Mouse (Mus musculus): ENCODE measurements around the gene Gm11034.

Gm11034 gene

GRCm38 (mm10) chr8:72210710-72211109 is 2.7 kb downstream of the Gm11034 start:
- no peak for DNase-seq (ENCODE audit: low spot score)

GRCm38 (mm10) chr8:72210222-72210621 is 3.2 kb downstream of the Gm11034 start:
- no peak for DNase-seq (ENCODE audit: low spot score)

GRCm38 (mm10) chr8:72208582-72208981 is 4.9 kb downstream of the Gm11034 start:
- no peak for DNase-seq (ENCODE audit: low spot score)

GRCm38 (mm10) chr8:72197997-72198396 is 15.4 kb downstream of the Gm11034 start:
- DNase-seq (ENCODE audit: low spot score) = no peak

GRCm38 (mm10) chr8:72192065-72192464 is 21.4 kb downstream of the Gm11034 start:
- no peak for DNase-seq (ENCODE audit: low spot score)

- DNase-seq (ENCODE audit: low spot score) = no peak
Measured at GRCm38 (mm10) chr8:72190215-72190539, 23.3 kb downstream of the Gm11034 start.

- no peak for DNase-seq (ENCODE audit: low spot score)
Measured at GRCm38 (mm10) chr8:72189417-72190214, 23.8 kb downstream of the Gm11034 start, which contains the start of gene Hsh2d. Hsh2d (plus strand) TSS chr8:72189638.

- no peak for DNase-seq (ENCODE audit: low spot score)
Measured at GRCm38 (mm10) chr8:72187793-72188331, 25.6 kb downstream of the Gm11034 start.

GRCm38 (mm10) chr8:72183554-72184202 is 29.8 kb downstream of the Gm11034 start:
- DNase-seq (ENCODE audit: low spot score) = no peak

GRCm38 (mm10) chr8:72177346-72177925 is 36.0 kb downstream of the Gm11034 start:
- peak; percentile 77 for DNase-seq (ENCODE audit: low spot score)

GRCm38 (mm10) chr8:72169681-72170249 is 43.7 kb downstream of the Gm11034 start:
- DNase-seq (ENCODE audit: low spot score) = no peak

- no peak for DNase-seq (ENCODE audit: low spot score)
Measured at GRCm38 (mm10) chr8:72169098-72169668, 44.3 kb downstream of the Gm11034 start.
